Mouse (Mus musculus): ENCODE data around the gene Golga4. TPM values are rescaled to one million over a fixed set of nuclear protein-coding genes. Genes with fewer than 3 reads are reported as not detected.

Gene Golga4
- 37.1 and 61.4 TPM in 2 replicates for total RNA-seq (2023)

GRCm38 (mm10) chr9:118506020-118506403 lies at the start of gene Golga4:
Gene Golga4 (plus strand): TSS chr9:118506267.

GRCm38 (mm10) chr9:118477961-118478360 lies 28.1 kb upstream of the Golga4 start, which contains the start of gene Eomes:
Gene Eomes (plus strand): TSS chr9:118478212.

GRCm38 (mm10) chr9:118606148-118606816 lies 100.2 kb downstream of the Golga4 start, which contains the start of gene Itga9:
Gene Itga9 (plus strand): TSS chr9:118606690.

Other genes with a start within 250 kb of the Golga4 start
- not detected in 2 replicates for gene Eomes, start 28.1 kb upstream of the Golga4 start, total RNA-seq (2023)
- 0.11 and 0.35 TPM in 2 replicates for gene Itga9, start 100.4 kb downstream of the Golga4 start, total RNA-seq (2023)